Mouse (Mus musculus) CD4-positive helper T cell, adult 2 months (primary cell): ENCODE data around the gene Gm21992.

ENCODE experiments used
- DNase-seq: peaks from one replicate; pipeline ENCODE4 v3.0.0-alpha.2; 2012; ENCODE audit warnings: low read depth, missing footprints, low spot score

Gm21992 gene

GRCm38 (mm10) chr19:4811063-4811908 is at the start of gene Gm21992, which contains the start of gene Rbm14:
Gene Gm21992 (minus strand): TSS chr19:4811612.
Gene Rbm14 (minus strand): TSS chr19:4811634.
- peak; percentile 98 for DNase-seq

GRCm38 (mm10) chr19:4859081-4859480 is 47.7 kb upstream of the Gm21992 start:
- no peak for DNase-seq

- no peak for DNase-seq
Observed at GRCm38 (mm10) chr19:4855951-4856350, 44.5 kb upstream of the Gm21992 start.

- DNase-seq: no peak
Observed at GRCm38 (mm10) chr19:4855470-4855820, 44.0 kb upstream of the Gm21992 start.

- DNase-seq: no peak
Observed at GRCm38 (mm10) chr19:4854552-4855469, 43.4 kb upstream of the Gm21992 start, which contains the start of gene Ctsf. Gene Ctsf (plus strand): TSS chr19:4855130.

GRCm38 (mm10) chr19:4850281-4850680 is 38.9 kb upstream of the Gm21992 start:
- no peak for DNase-seq

GRCm38 (mm10) chr19:4849800-4850199 is 38.4 kb upstream of the Gm21992 start:
- no peak for DNase-seq

- peak; percentile 60 for DNase-seq
Observed at GRCm38 (mm10) chr19:4847490-4847889, 36.1 kb upstream of the Gm21992 start.

GRCm38 (mm10) chr19:4845846-4846245 is 34.4 kb upstream of the Gm21992 start:
- DNase-seq: no peak

- peak; percentile 40 for DNase-seq
Observed at GRCm38 (mm10) chr19:4842611-4843010, 31.2 kb upstream of the Gm21992 start.

- DNase-seq: no peak
Observed at GRCm38 (mm10) chr19:4840848-4841247, 29.4 kb upstream of the Gm21992 start.

- DNase-seq: peak; percentile 97
Observed at GRCm38 (mm10) chr19:4839149-4839548, 27.7 kb upstream of the Gm21992 start, which contains the start of the genes Ccs and Ccdc87. Gene Ccs (minus strand): TSS chr19:4839332. Gene Ccdc87 (plus strand): TSS chr19:4839366.

- DNase-seq: no peak
Observed at GRCm38 (mm10) chr19:4838526-4839140, 27.2 kb upstream of the Gm21992 start.

GRCm38 (mm10) chr19:4837049-4837448 is 25.6 kb upstream of the Gm21992 start:
- no peak for DNase-seq

GRCm38 (mm10) chr19:4836096-4836495 is 24.7 kb upstream of the Gm21992 start:
- DNase-seq: no peak

- DNase-seq: no peak
Observed at GRCm38 (mm10) chr19:4833977-4834376, 22.6 kb upstream of the Gm21992 start.

GRCm38 (mm10) chr19:4829156-4829555 is 17.7 kb upstream of the Gm21992 start:
- DNase-seq: no peak

- DNase-seq: no peak
Observed at GRCm38 (mm10) chr19:4828444-4829114, 17.2 kb upstream of the Gm21992 start.

- no peak for DNase-seq
Observed at GRCm38 (mm10) chr19:4820678-4821303, 9.4 kb upstream of the Gm21992 start.

GRCm38 (mm10) chr19:4817182-4817835 is 5.9 kb upstream of the Gm21992 start:
- DNase-seq: no peak
